Mouse (Mus musculus) liver, adult 2 months (tissue): ENCODE data around the gene Zfp511. TPM values are rescaled to one million over a fixed set of nuclear protein-coding genes. Genes with fewer than 3 reads are reported as not detected.

Experiments
- DNase-seq: peaks from one replicate; pipeline ENCODE4 v3.0.0-alpha.2; 2011; ENCODE audit warnings: low read depth, low spot score; ENCODE audit errors: extremely low read depth
- H3K27ac ChIP-seq: fragments of 200-500 bp; replicated peaks from 2 replicates; pipeline ENCODE4 v1.5.1; 2012; ENCODE audit warnings: low read depth, mild to moderate bottlenecking, control low read depth, inconsistent platforms, low read length; ENCODE audit not compliant: insufficient read depth
- H3K27me3 ChIP-seq: fragments of 200-500 bp; 2 replicates; pipeline ENCODE4 v1.6.1; 2012; ENCODE audit warnings: mild to moderate bottlenecking, moderate library complexity, low read length, inconsistent platforms; ENCODE audit not compliant: control insufficient read depth, insufficient read depth
- H3K36me3 ChIP-seq: fragments of 200-500 bp; 2 replicates; pipeline ENCODE4 v1.6.1; 2012; ENCODE audit warnings: low read length, inconsistent platforms; ENCODE audit not compliant: control insufficient read depth, insufficient read depth
- H3K4me1 ChIP-seq: fragments of 200-500 bp; 2 replicates; pipeline ENCODE4 v1.6.1; 2011; ENCODE audit warnings: low read length; ENCODE audit not compliant: control insufficient read depth, insufficient read depth
- H3K4me3 ChIP-seq: fragments of 200-500 bp; 2 replicates; pipeline ENCODE4 v1.5.1; 2011; ENCODE audit warnings: low read depth, mild to moderate bottlenecking, control low read depth, low read length, moderate library complexity; ENCODE audit not compliant: insufficient read depth
- H3K79me2 ChIP-seq: fragments of 200-500 bp; 2 replicates; pipeline ENCODE4 v1.6.1; 2012; ENCODE audit warnings: inconsistent platforms, mild to moderate bottlenecking, low read length, moderate library complexity; ENCODE audit not compliant: control insufficient read depth, insufficient read depth
- H3K9ac ChIP-seq: fragments of 200-500 bp; 2 replicates; pipeline ENCODE4 v1.6.1; 2012; ENCODE audit warnings: low read depth, mild to moderate bottlenecking, control low read depth, inconsistent platforms, low read length
- CTCF ChIP-seq: fragments of 200-500 bp; IDR thresholded peaks from 2 replicates; pipeline ENCODE4 v1.5.1; 2011; ENCODE audit warnings: low read depth, low read length, control low read depth
- POLR2A ChIP-seq: fragments of 200-500 bp; IDR thresholded peaks from 2 replicates; pipeline ENCODE4 v1.6.1; 2011; ENCODE audit warnings: low read length, control low read depth; ENCODE audit not compliant: insufficient read depth; ENCODE audit errors: extremely low read depth
- WGBS: fragments of 180-500 bp; shearing (Covaris S2); methylation state at CpG from one replicate; pipeline ENCODE4 v1.1.7; 2018; 5-methylcytosine and 5-hydroxymethylcytosine counted together
- polyA plus RNA-seq: library from polyadenylated mRNA; depleted of rRNA; stranded (reverse); fragments of >200 nt; gene quantifications from 2 replicates; pipeline ENCODE4 v1.2.3, GENCODE M21; 2012; rRNA removed
- total RNA-seq: library from RNA; depleted of rRNA; stranded (reverse); fragments of >200 nt; gene quantifications from 2 replicates; pipeline ENCODE4 v1.2.3, GENCODE M21; 2014; rRNA removed

The Zfp511 gene
- total RNA-seq (6.0 and 9.1 TPM in 2 replicates), polyA plus RNA-seq (17.8 and 23.7 TPM in 2 replicates)

DNA sequence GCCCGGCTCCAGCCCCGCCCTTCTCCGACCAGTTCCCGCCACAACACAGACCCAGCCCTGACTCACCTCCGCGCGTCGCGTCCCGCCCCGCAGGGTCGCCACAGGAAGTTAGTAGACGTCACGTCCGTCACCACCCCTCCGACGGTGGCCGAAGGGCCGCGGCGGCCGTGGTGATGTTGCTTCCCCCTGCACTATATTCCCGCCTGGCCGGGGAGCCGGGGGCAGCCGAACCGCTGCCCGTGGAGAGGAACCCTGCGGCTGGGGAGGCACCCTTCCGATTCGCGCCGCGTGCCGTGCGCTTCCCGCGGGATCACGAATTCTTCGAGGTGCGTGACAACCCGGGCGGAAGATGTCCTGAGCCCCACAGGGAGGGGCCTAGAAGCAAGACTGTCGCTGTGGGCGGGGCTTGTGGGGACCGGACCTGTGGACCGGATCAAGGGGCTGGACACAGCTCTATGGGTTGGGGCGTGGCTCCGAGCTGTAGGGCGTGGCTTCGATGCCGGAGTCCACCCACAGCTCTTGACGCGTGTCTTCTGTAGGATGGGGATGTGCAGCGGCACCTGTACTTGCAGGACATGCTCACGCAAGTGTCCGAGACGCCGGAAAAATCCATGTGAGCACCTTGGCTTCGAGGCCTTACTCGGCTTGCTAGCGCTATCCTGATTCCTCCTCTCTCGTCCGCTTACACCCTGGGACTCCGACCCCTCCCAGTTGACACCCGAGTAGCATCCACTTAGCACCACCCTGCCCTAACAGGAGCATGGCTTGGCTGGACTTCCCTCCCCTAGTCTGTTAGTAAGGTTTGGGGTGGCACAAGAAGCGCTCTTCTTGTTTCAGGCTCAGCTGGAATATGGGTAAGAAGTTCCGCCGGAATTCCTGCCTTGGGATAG lies at the start of gene Zfp511, which contains the start of gene Tubgcp2:
TSS of gene Zfp511 (plus strand) at position 111 of the 890 bp plus-strand sequence.
TSS of gene Tubgcp2 (minus strand) at position 389 of the 890 bp plus-strand sequence.
- WGBS: 2% methylated on average over 69 of the region's 69 CpGs
- Histone ChIP-seq H3K4me1 (peaks cover 10% of the 10 kb centered on the region), H3K79me2 (no peaks in the 10 kb centered on the region), H3K9ac (peak within 1 kb of the TSS; percentile 81), H3K4me3 (peak within 1 kb of the TSS; percentile 83), H3K27ac (peak within 1 kb of the TSS; percentile 70), H3K36me3 (peaks cover 2% of the 10 kb centered on the region; the same call in 1 of the 2 replicates), H3K27me3 (no peaks in the 10 kb centered on the region)
- DNase-seq: peak; percentile 90
- TF ChIP-seq POLR2A: no peak
- TF ChIP-seq CTCF: no peak

DNA sequence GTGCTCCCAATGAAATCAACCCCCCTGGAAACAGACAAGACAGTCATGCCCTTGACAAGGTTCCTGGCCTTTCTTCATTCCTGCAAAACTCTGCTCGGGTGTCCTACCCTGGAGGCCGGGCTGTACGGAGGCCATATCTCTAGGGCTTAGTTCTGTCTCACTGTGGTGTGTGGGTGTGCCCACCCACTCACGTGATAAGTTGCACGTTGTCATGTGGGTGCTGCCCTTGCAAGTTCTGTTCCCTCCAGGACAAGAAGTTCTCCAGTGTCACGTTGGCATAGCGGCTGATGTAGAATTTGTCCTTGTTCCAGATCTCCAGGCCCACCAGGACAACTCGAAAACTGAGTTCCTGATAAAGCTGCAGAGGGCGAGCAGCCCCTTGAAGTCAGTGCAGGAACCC lies 47.9 kb upstream of the Zfp511 start:
- Histone ChIP-seq H3K27ac (no peak overlapping the region), H3K79me2 (no peaks in the 10 kb centered on the region), H3K27me3 (no peaks in the 10 kb centered on the region), H3K9ac (no peak overlapping the region), H3K36me3 (no peaks in the 10 kb centered on the region), H3K4me3 (no peak overlapping the region), H3K4me1 (no peaks in the 10 kb centered on the region)
- WGBS: 77% methylated on average over 9 of the region's 9 CpGs
- no peak for DNase-seq
- TF ChIP-seq CTCF (no peak), POLR2A (no peak)

DNA sequence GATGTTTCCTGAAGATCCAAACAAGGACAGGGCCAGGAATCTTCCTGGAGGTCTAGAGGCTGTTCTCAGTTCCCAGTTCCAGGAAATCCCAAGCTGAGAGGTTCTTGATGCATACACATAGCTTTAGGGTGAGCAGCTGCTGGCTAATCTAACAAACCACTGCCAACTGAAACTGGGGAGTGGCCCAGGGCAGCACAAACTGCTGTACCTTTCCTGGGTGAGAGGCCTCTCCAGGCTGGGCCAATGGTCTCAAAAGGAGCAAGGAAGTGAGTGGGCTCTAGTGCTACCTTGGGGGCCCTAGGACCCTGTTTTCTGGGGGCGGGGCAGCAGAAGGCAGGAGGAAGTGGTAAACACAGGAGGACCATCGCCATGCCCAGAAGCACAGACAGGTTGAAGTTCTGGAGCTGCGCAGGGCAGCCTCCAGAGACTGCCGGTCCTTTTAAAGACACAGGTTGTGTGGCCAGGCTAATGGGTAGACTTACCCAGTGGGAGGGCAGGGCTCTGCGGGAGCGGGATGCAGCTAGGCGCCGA lies 45.3 kb upstream of the Zfp511 start:
- Histone ChIP-seq H3K79me2 (no peaks in the 10 kb centered on the region), H3K4me3 (no peak overlapping the region), H3K9ac (no peak overlapping the region), H3K36me3 (no peaks in the 10 kb centered on the region), H3K27me3 (no peaks in the 10 kb centered on the region), H3K27ac (no peak overlapping the region), H3K4me1 (no peaks in the 10 kb centered on the region)
- 68% methylated on average over 8 of the region's 8 CpGs for WGBS
- DNase-seq: no peak
- TF ChIP-seq CTCF (no peak), POLR2A (no peak)

DNA sequence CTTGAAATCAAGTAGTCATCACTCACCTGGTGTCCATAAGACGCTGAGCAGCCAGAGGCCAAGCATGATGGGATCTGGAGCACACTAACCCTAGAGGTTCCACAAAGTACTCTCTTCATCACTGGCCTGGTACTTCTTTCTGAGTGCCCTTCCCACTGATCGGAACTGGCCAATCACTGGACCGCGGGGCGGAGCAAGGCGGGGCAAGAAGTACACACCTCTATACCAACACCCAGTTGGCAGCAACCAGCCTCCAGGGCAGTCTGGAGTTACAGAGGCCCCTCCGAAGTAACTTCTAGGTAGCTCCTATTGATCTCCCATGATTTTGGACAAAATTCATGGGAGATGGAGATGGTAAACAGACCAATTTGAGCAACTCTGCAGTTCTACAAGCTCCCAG lies 43.8 kb upstream of the Zfp511 start, which contains the start of gene Adam8:
TSS of gene Adam8 (minus strand) at position 157 of the 400 bp plus-strand sequence.
- no peaks in the 10 kb centered on the region for H3K27me3 ChIP-seq
- WGBS: 26% methylated on average over 7 of the region's 7 CpGs
- H3K79me2 ChIP-seq: no peaks in the 10 kb centered on the region
- no peak within 1 kb of the TSS for H3K9ac ChIP-seq
- TF ChIP-seq POLR2A: no peak
- no peak for TF ChIP-seq CTCF
- H3K36me3 ChIP-seq: peaks cover under 1% of the 10 kb centered on the region; the same call in 1 of the 2 replicates
- H3K4me3 ChIP-seq: no peak within 1 kb of the TSS
- DNase-seq: peak; percentile 33
- H3K27ac ChIP-seq: no peak within 1 kb of the TSS
- no peaks in the 10 kb centered on the region for H3K4me1 ChIP-seq

DNA sequence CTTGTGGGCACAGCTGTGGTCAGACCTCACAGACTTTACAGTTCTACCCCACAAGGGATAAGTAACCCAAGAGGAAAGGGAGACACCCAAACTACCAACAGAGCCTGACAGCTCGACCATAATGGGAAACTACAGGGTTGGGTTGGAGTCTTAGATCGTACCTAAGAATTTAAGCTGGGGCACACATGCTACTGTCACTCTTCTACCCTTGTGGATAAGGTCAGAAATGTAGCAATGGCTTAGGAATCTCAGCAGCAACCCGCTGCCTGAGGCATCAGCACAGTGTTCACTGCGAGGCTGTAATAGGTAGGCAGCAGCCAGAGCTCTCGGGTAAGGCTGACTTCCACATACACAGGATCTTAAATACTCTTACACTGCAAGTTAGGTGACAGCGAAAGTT lies 42.7 kb upstream of the Zfp511 start:
- 89% methylated on average over 6 of the region's 6 CpGs for WGBS

More for the DNA sequence above, 42.7 kb upstream of the Zfp511 start:
- peaks cover 8% of the 10 kb centered on the region; the same call in 1 of the 2 replicates for H3K36me3 ChIP-seq
- no peaks in the 10 kb centered on the region for H3K27me3 ChIP-seq
- H3K4me3 ChIP-seq: no peak overlapping the region
- no peak for TF ChIP-seq POLR2A
- TF ChIP-seq CTCF: no peak
- H3K79me2 ChIP-seq: no peaks in the 10 kb centered on the region
- H3K27ac ChIP-seq: no peak overlapping the region
- DNase-seq: no peak
- no peak overlapping the region for H3K9ac ChIP-seq
- no peaks in the 10 kb centered on the region for H3K4me1 ChIP-seq
